Mouse (Mus musculus) cerebellum, postnatal 14 days (tissue): ENCODE measurements around the gene Frs2.
A peak's percentile ranks its signal among the peaks of the same experiment; 100 is the strongest.
"Not testable (repeated sequence)": the region's sequence is repeated elsewhere in the genome, so short reads cannot be mapped to it uniquely, and the experiment has no call there.

Experiments used
- DNase-seq, 2 experiments: peaks; one replicate each; pipeline ENCODE4 v3.0.0; 2021; ENCODE audit warnings: mixed read lengths in 2 of 2

Frs2 gene

DNA sequence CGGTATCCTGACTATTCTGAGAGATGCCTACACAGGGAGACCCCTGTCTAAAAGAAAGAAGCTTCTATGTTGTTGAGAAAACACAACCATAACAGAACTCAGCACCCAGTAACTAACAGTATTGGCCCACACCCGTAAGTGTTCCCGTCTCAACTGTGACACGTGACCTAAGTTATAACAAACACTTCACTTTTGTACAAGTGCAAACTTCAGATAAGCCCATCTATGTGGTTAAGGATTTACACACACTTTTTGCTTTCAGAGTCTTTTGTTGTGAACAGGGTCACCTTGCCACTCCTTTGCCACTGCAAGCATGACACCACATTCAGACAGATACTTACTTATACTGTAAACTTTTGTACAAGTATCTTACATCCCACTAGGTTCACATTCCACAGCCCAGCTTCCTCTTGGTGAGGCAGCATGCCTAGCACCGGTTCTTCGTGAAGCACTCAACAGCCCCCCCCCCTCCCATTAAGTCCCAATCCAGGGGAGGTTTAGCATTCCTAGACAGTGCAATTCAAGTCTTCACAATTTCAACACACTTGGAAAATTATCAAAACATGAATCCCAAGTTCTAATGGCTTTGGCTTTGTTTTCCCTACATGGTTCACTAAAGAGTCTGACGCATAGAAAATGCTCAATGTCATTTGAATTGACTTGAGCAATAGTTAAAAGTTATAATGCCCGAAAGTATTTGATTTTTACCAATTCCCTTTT lies 2.6 kb downstream of the Frs2 start:
- no peak for DNase-seq

DNA sequence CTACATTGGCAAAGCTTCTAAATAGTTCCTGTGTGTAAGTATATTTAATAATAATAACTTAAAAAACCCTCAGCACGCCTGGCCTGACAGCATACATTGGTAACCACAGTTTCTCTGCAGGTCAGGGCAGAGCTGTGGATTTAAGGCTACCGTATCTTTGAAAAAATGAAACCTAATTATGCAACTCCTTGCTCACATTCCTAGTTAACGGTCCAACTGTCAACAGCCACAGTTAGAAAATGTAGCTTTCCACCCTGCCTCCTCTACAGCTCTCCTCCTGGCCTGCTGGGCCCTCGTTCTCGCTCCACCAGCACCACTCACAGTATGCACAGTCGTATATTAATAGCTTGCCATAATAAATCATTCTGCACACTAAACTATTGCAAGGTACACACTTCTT lies 3.7 kb downstream of the Frs2 start:
- no peak for DNase-seq

DNA sequence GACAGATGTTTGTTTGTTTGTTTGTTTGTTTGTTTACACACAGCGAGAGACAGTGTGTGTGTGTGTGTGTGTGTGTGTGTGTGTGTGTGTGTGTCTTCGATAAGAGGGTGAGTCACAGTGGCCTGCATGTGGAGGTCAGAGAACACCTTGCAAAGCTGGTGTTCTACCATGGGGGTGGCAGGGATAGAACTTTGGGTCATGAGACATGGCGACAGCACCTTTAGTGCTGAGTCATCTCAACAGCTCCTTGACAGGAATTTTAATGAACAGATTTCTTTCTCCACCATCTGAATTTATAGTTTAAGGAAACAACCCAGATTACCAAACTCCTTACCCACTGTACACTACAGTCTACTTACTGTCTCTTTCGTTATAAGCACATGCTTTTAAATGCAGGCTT lies 4.3 kb downstream of the Frs2 start:
- no peak for DNase-seq

DNA sequence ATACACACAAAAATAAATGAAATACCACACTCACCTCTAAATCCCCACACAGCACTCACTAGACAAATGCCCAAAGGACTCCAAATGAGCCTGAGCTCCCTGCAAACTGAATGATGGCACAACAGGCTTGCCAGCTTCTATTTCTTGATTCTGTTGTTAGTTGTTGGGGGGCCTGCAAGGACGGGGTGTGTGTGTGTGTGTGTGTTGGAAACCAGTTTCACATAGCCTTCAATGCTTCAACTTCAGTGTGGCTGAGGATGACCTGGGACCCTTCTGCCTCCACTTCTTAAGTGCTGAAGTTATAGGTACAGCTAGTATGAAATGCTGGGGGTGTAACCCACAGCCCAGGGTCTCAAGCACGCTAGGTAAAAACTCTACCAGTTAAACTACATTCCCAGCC lies 5.0 kb downstream of the Frs2 start:
- no peak for DNase-seq

DNA sequence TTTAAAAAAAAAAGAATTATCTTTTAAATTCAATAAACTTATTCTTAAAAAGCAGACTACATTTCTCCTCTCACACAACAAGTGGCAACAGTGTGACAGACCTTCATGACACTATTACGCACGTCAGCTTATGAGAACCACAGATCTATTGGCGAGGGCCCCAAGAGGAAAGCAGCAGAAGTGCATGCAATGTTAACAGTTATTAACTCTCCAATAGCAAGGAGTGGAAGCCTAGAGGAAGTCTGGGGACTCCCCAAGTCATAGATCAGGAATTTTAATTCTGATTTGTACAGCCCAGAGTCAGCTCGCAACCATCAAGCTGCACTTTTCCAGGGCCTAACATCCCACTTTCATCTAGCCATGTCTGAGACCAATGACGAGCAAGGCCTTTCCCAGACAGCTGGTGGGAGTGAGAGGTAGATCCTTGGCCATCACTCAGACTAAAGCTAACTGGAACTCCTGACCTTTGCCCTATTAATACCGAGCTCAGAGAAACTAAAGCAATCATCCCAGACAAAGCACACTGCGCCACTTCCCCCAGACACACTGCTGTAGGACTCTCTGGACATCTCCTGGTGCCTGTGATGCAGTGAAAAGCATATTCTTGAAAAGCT lies 6.3 kb downstream of the Frs2 start:
- peak in 1 of 2 experiments; percentile 39 for DNase-seq

DNA sequence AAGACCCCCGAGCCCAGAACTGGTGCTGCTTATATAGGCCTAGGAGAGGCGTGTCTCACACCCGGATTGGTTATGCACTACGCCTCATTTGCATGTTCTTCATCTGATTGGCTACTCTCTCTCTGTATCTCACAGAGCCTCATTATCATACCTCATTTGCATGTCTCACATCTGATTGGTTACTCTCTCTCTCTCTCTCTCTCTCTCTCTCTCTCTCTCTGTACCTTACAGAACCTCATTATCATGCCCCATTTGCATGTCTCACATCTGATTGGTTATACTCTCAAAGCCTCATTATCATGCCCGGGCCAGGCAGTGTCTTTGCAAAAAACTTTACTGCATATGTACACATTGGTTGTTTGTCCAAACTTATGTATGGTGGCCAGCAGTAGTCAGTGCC lies 16.8 kb downstream of the Frs2 start:
- DNase-seq = not testable (repeated sequence)

DNA sequence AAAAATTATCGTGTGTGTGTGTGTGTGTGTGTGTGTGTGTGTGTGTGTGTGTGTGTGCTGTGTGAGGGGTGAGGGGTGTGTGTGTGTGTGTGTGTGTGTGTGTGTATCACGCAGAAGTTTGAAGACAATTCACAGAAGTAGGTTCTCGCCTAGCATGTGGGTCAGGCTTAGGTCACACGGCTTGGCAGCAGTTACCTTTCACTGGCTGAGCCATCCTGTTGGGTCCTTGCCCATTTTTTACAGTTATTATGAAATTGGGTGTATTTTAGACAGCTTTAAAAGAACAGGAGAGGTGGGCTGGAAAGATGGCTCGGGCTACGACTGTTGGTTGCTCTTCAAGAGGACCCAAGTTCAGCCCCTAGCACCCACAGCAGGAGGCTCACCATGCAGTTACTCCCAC lies 18.3 kb downstream of the Frs2 start:
- peak; percentile 29 to 39 for DNase-seq

DNA sequence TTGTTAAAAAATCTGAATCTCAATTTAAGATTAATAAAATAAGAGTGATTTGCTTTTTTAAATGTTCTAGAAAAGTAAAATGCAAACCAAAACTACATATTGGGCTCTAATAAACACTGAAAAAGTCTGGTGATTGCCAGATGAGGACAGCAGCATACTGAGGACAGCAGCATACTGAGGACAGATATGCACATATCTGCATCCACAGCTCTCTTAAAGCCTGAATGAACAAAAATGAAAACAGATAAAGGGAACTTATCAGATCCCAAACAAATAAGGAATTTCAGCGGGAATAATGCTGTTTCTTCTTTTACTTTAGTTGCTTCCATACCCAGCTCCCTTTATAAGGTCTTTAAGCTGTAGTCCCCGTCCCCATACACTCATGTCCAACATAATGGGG lies 19.6 kb downstream of the Frs2 start:
- no peak for DNase-seq

DNA sequence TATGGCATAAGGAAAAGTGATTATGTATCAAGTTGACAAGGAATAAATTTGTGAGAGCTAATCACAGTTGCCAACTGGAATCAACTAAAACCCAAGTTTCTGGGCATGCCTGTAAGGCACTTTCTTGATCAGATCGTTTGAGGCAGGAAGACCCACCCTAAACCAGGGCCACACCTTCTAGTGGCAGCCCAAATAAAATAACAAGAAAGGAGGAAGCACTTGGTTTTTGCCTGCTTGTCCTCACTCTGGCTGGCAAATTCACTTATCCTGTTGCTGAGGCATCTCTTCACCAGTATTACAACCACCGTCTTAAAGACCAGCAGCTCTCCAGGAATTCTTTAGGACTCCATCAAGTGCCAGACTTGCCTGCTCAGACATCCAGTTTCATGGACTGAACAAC lies 20.9 kb downstream of the Frs2 start:
- no peak for DNase-seq

DNA sequence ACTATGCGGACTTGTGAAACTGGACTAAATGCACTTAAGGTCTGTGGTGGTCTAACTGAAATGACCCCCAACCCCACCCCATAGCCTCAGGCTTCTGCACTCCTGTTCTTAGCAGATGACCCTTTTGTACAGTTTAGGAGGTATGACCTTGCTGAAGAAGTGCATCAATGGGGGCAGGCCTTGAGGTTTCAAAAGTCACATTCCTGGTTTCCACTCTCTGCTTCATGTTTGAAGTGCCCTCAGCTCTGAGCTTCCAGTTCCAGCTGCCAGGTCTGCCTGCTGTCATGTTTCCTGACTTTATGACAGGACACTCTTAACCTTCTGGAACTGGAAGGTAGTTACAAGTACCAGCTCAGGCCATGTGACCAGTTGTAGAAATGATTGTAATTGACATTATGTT lies 21.6 kb downstream of the Frs2 start:
- DNase-seq = no peak

DNA sequence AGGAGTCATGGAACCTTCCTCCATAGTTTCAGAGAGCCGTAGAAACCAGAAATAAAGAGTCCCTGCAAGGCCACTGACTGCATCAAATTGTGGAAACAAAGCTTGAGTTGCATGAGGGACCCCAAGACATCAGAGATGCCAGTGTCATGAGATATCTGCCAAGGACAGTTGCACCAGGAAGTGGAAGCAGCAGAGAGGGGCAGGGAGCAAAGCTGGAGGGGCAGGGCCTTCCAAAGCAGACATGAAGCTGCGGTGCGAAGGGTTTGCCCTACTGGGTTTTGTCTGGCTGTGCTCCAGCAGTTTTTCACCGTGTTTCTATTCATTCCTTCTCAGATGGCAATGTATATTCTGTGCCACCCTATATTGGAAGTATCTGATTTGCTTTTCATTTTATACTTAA lies 22.1 kb downstream of the Frs2 start:
- no peak for DNase-seq

DNA sequence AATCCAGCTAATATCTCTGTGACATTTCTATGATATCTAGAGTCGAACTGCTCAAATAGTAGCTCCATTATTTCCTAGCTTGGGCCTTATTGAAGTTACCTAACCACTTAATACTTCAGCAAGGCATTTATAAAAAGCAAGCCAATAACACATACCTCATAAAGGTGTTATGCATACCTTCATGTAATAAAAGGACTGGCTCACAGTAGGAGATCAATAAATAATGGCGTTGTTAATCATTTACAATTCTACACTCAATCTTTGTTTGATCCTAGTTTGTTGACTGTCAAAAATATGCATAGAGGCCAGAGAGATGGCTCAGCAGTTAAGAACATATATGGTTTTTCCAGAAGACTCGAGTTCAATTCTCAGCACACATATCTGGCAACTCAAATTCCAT lies 26.9 kb downstream of the Frs2 start:
- DNase-seq = no peak

DNA sequence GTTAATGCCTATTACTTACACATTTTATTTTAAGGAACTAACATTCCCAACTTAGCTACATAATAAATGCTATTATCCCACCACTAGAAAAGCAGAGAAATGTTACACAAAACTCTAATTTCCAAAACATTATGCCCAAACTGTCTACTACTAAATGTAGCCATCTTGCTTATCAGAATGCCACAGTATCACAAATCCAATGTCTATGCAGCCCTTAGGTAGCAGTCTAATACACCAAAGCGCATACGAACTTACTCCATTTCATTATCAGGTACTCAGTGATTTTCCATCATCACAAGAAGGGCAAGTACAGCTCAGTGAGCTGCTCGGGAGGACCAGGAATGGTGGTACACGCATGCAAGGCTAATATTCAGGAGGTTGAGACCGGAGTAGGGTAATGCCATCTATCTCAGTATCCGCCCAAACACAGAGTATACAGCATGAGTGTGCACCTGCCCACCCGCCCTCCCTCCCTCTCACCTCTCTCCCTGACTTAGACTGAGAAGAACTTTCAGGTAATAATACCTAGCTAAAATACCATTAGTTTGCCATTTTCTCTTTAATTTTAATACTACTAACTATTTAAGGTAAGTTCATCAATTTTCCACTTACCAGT lies 28.2 kb downstream of the Frs2 start:
- no peak for DNase-seq

DNA sequence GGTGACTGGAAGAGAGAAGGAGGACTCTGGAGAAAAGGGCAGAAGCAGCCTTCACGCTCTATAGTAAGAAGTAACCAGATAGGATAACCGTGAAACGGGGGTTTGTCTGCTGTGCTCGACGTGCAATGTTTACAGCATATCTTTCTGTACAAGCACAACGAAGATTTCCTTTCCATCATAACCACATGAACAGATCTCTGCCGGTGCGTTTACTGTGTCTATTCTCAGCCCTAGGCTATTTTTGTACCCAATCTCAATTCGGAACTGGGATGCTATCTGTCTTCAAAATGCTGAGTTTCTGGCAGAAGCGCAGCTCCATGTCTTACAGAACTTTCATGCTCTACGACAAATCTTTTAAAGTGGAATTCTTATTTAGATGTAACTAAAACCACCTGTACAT lies 28.8 kb downstream of the Frs2 start:
- DNase-seq = no peak

DNA sequence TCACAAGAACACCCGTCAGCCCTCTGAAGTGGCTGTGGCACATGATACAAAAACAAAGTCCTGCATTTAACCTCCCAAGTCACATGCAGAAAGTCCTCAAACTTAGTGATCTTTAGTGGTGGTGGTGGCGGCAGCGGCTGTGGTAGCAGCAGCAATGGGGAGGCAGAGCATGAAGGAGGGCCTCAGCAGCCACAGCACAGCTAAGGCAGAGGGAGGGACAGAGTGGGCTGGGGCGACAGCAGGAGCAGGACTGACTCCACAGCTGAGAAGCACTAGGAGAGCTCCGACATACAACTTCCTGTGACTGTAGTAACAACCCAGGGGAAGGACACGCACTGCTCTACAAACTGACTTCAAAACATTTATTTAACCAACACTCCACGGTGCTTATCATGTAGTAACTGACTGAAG lies 29.9 kb downstream of the Frs2 start:
- DNase-seq = no peak

DNA sequence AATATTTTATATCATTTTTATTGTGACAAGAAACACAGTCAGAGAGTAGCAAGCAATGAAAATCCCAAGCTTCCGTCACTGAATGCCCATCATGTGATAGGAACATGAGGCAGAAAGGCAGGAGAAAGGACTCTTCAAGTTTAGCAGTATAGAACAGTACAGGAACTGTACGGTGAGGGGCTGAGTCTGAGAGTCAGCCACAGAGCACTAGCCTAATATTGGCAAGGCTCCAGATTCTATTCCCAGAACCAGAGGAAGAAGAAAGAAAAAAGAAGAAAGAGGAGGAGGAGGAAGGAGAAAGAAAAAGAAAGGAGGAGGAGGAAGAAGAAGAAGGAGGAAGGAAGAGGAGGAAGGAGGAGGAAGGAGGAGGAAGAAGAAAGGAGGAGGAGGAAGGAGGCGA lies 32.7 kb downstream of the Frs2 start:
- DNase-seq = no peak

DNA sequence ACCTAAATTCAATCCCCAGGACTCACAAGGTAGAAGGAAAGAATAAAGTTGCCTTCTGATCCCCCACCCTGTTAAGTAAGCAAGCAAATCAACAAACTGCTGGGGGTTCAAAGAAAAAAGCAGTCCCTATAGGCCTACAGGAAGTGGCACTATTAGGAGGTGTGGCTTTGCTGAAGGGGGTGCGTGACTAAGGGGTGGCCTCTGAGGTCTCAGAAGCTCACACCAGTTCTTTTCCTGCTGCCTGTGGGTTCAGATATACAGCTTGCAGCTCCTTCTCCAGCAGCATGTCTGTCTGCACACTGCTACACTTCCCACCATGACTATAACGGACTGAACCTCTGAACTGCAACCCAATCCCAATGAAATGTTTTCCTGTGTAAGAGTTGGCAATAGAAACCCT lies 35.8 kb downstream of the Frs2 start:
- no peak for DNase-seq

DNA sequence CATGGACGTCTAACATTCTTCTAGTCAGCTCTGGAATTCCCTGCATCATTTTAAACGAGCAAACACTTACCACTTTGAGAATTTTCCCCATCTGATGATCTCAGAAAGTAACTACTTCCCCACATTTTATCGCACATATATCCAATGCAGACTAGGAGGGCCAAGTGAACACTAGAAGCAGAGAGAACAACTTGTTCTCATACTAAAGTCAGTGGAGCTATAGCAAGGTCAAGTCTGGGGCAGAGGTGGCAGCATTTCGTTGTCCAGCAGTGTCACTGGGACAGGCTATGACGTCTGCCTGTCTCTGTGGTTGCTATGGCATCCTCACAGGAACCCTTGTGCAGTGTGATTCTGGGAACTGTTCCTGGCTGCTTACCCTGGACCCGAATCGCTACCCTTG lies 36.9 kb downstream of the Frs2 start:
- no peak for DNase-seq

DNA sequence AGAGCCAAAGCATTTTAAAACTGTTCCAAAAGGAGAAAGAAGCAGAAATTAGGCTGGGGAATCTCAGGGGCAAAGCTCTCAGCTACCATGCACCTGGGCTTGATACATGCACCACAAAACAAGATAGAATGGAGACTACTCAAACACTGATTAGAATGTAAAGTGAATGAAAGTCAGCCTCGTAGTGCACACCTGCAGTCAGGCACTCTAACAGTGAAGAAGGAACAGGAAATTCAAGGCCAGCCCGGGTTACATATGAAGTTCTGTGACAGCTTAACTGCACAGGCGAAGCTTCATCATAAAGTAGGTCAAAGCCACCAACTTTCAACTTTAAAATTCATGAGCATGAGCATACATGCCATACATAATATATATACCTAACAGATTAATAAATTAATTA lies 38.1 kb downstream of the Frs2 start:
- no peak for DNase-seq

DNA sequence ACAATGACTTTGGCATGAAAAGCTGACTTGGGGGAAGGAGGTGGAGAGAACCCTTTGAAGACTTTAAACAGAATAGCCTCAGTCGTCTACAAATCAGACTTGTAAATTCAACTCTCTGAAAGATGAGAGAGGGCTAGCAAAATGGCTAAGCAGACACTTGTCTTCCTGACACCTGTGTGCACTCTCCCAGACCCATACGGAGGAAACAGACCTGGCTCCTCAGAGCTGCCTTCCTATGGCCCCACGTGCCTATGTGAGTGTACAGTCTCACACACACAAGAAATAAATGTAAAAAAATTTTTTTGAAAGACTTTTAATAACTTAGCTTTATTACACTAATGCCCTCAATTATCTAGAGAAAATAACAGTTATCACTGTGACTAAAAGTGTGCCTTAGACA lies 41.6 kb downstream of the Frs2 start:
- DNase-seq = no peak

DNA sequence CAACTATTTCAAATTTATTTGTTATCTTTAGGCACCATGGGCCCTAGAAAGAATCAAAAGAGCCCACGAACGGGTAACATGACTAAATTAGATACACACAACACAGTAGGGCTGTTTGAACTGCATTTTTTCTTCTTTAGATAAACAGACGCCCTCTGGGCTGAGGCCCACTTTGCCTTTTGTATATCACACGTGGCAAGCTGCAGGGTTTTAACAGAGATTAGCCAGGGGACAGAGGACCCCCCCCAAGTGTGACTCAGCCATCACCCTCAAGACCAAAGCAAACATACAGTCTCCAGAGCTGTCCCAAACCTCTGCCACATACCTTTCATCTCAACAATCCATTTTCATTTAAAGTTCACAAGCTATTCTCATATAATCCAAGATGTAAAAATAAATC lies 42.1 kb downstream of the Frs2 start:
- no peak for DNase-seq

DNA sequence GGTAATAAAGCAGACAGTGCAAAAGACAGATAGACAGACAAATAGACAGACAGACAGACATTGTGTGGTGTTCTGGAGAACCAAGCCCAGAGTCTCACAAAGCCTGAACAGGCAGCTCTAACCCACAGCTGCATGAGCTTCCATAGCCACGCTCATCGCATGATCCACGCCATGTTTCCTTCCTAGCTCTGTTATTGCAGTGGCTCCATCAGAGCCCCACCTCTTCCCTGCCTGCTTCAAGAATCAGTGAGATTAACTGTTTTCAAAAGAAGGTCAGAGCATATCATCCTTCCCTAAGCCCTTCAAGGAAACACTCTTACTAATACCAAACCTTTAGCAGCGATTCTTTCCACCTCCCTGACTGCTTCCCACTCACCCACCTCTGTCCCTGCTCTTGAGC lies 43.3 kb downstream of the Frs2 start:
- no peak for DNase-seq

DNA sequence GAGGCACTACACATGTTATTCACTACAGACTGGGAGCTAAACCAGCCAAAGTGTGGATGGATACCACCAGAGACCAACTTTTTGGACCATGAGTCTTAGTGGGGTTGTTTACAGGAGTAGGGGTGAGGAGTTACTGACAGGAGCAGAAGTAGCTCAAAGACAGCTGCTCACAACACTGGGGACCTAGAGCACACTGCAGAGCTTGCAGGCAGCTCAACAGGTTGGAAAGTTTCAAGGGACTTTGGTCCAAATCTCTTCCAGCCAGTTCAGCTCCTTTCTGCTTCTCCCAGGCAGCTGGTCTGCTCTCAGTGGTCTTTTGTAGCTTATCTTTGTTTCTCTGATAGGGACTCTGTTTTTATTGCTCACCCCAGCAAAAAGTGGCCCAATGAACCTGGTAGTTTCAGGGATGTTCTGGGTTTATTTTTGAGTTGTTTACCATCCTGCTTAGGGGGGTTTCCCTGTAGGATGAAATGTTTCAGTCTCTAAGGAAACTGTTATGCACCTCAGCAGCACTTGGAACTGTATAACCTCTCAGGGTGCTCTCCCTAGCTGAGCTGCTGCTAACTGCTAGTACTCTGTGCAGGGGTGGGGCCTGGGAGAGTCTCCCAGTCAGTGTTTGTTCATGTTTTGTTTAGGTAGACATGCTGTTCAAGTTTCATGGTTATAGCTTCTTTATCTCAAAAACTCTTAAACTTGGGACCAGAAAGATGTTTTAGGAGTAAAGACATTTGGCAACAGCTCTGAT lies 44.3 kb downstream of the Frs2 start:
- no peak for DNase-seq

DNA sequence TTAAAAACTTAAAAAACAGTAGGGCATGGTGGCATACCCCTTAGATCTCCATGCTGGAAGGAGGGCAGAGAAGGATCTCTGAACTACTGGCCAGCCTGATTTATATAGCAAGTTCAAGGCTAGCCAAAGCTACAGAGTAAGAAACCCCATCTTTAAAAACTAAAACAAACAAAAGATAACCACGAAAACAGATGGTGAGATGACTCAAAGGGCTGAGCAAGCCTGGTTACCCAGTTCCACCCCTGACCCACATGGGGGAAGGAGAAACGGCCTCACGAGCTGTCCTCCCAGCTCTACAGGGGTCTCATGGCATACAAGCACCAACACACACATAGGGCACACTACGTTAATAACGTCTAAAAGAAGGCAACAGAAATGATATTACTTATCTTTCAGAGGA lies 48.2 kb downstream of the Frs2 start:
- no peak for DNase-seq
